Mouse (Mus musculus) common myeloid progenitor, adult 5-6 weeks (primary cell): ENCODE measurements at regions not wholly inside any gene's neighbourhood (a gene's known extent, or its start where the extent isn't known, plus 50 kb on each side); places are given as distances from the start of the nearest gene placed in this dataset.

Experiments
- ATAC-seq: replicated peaks from 2 replicates; pipeline ENCODE4 v1.8.0; 2016; ENCODE audit warnings: low read depth, mild to moderate bottlenecking, moderate TSS enrichment, inconsistent platforms; ENCODE audit not compliant: poor library complexity, severe bottlenecking

DNA sequence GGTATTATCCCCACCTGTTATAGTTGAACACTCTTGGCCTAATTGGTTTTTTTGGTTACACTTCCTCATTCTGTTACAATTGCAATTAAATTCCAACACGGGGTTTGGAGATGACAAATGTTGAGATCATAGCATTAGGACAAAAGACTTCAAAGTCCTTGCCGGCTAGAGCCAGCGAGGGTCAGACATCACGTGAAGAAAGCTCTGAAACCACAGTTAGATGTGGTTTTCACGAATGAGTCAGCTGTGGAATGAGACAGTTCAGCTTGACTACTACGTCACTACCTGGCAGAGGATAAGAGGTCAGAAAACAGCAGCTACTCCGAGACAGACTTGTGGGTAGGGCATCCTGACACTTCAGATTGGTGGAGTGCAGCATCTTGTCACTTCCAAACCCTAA is 55.5 kb upstream of the Trio start:
- peak; percentile 94 for ATAC-seq

DNA sequence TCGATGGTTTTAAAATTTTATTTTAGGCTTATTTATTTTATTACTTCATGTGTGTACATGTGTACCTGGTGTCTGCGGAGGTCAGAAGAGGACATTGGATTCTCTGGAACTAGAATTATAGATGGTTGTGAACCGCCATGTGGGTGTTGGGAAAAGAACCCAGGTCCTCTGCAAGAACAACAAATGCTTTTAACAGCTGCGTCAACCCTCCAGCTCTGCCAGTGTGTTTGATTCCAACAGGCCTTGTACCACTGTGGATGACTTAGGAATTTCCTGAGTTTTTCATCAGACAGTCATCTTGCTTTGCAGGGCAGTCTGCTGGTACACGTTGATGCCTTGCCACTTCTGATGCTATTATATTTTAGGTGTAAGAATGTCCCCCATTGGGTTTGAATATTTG is 56.8 kb upstream of the Trio start:
- ATAC-seq: no peak

DNA sequence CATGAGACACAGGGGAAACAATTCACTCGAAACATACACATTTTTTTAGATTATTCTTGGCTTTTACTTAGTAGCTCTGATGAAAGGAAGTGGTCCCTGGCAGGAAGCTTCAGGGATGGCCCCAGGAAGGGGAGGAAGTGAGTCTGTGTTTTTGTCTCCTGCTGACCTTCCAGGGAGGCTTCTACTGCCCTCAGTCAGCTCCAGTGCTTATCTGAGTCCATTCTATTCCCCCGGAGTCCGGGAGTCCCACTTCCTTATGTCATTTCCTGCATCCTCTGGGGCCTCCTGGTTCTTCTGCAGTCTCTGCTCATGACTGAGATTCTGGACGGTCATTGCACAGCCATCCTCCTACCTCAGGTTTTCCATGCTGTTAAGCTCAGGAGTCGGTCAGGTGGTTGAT is 80.3 kb upstream of the Trio start:
- ATAC-seq: peak; percentile 78

DNA sequence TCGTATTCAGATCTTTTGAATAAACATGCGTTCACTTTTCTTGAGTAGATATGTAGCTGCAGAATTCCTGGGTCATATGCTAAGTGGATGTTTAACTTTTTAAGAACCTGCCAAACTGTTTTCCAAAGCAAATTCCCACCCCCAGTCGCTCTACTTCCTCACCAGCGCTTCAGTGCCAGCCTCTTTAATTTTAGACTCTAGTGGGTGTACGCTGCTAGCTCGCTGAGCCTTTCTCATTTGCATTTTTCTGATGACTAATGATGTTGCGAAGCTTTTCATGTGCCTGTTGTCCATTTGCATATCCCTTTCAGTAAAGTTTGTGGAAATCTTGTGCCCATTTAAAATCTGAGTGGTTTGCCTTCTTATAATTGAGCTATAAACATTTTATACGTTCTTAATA is 84.3 kb upstream of the Trio start:
- ATAC-seq: no peak

DNA sequence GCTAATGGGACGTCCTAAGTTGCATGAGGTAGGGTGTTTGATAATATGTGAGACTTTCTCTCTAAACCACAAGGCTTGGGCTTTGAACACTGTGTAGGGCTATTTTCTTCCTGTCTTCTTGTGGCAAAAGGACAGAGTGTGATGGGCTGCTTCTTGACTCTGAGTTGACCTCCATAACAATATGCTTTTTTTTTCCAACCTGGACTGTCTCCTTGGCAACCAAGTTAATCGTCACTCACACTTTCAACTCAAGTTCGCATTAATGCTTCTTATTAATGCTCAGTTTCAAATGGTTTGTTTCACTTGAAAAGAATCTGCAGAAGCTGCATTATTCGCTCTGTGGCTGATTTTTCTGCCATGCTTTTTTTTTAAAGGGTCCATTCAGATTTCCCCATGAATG is 87.8 kb upstream of the Trio start:
- ATAC-seq: no peak

DNA sequence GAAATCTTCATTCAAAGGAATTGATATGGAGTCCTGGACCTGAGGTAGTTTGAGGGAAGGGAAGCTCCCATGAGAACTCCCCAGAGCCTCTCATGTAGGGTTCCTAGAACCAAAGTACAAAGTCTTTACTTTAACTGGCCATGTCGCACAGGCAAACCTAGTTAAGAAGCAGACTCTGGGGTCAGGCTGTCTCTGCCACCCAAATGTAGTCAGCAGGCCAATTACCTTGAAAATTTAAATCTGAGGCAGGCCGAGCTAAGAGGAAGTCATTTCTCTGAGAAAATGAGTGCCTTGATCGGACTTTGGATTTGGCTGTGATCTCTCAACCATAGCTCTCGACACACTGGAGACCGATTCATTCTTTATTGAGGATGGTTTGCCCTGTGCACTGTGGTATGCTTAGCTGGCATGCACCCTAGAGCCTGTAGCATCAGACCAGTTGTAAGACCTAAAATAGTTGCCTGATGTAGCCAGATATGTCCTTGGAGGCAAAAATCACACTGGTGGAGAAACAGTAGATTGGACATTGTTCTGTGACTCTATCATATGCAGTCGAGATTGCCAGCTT is 88.6 kb upstream of the Trio start:
- ATAC-seq: no peak

DNA sequence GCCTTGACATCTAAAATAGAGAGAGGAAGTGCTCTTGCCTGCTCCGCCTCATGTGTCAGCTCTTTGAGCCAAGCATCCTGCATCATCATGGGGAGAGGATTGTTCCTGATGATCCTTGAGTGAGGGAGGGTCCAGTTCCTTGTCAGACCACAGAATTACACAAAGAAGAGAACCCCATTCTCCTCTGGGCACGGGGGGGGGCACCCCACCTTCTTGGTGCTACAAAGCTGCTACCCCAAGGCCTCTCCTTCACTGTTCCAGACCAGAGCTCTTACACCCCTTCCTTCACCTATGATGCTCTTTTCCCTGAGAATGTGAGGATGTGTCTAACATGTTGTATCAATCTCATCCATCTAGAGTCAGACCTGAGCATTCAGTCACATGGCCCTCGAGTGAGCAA is 76.7 kb upstream of the Dnah5 start:
- no peak for ATAC-seq

DNA sequence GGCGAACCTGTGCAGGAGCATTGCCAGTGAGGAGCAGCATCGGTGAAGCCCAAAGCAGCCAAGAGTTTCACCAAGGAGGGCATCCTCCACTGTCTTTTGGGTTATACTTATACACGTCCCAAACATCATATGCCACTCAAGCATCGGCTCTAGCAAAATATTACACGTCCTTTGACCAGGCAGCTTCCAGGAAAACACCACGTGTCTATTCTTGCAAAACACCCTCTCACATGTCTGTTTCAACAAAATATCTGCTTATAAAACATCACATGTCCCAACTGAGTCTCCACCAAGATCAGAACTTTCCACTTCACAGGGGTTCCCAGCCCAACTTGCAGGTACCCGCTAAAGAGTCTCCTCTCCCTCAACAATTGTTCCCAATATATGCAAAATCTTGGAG is 74.0 kb upstream of the Dnah5 start:
- ATAC-seq: no peak

DNA sequence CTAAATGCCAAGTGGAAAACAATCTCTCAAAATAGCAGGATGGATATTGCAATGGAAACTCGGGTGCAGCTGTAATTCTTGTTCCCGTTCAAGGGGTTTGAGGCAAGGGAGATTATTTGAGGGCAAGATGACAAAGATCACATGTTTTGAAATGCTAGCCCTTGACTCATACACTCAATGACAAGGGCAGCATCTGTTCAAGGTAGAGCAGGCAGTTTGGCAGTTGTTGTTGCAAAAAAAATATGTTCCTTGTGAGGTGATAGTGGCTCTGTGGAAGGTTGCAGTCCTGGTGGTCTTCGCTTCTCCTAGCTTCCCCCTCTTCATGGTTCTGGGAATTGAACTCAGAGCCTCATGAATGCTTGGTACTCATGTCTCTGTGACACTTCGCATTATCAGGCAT is 72.0 kb upstream of the Dnah5 start:
- ATAC-seq: no peak

DNA sequence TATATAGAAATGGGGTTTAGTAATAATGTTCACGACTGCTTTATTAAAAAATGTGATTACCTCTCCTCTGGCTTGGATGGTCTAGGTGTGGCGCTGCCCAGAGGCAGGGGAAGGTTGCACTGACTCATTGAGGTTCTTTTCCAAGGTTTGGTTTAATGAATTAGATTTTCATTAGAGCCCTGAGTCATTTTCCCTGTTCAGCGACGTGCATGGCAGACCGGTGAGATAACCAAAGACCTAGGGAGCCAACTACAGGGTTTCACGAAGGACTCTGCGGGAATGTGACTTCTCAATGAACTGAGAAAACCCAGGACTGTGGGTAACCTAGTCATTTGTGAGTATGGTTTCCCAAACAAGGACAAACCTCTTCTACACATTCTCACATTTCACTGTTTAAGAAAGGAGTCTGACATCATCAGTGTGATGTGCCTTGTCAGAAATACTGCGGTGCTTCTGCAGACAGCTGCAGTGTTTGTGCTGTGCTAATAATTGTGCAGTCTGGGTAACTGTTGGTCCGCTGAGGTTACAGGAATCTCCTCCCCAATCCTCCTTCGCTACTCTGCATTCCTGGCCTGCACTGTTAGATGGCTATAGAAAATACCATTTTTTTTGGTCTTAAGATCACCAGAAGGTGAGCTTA is 70.3 kb upstream of the Dnah5 start:
- no peak for ATAC-seq

DNA sequence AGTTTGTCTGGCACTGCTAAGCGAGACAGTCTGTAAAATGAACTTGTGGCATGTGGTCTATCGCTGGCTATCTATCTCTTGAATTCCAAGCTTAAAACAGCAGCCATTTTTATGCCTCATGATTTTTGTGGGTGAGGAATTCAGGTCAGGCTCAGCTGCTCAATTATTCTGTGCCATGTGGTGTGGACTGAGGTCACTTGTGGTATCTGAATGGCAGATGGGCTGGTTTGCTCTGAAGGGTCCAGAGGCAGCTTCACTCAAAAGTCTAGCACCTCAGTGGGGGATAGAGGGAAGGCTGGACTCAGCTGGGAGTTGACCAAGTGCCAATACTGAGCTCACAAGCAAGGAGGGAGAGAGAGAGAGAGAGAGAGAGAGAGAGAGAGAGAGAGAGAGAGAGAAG is 69.3 kb upstream of the Dnah5 start:
- no peak for ATAC-seq

DNA sequence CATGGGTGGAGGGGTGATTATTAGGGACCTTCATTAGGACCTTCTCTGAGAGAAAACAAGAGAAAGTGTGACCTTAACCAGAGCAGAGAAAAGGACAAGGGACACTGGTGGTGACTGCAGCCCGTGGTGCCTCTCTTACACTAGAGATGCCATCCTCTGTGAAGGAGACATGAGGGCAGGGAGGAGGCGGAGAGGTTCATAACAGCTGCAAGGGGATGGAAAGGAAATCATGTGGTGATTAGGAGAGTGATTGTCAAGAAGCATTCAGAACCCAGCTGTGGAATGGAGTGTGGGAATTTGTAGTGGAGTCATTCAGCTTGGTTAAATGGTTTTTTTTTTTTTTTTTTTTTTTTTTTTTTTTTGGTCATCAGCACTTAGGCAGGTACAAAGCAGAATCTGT is 64.7 kb upstream of the Dnah5 start:
- no peak for ATAC-seq

DNA sequence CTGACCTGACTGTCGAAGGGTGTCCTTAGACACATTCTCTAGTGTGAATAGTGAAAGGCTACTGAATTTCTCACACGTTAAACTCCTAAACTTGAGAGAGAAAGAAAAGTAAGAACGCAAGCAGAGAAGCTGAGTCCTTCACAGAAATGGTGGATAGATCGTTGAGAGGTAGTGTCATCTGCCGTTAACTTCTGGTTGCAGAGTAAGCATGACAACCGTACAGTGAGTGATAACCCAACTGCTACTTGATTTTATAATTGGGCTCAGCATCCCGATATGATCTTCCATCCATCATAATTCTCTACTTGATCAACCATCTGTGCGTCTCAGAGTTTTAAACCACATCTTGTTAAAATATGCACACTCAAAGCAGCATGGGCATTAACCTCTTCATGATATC is 63.3 kb upstream of the Dnah5 start:
- ATAC-seq: no peak

DNA sequence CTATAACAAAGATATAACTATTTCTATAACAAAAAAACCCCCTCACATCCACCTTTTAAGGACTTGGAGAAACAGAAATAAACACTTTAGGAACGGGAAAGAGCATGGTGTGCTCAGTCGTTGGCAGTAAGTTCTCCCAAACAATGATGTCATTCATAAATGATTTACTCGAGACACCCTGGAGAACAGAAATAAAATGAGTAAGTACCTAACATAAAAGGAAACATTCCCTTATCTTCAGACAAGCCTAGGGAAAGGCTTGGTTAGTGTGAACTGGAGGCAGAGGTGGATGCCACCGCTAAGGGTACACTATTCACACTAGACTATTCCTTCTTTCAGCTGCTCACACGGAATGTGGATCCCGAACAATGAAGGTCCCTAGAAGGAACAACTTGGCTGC is 62.2 kb upstream of the Dnah5 start:
- no peak for ATAC-seq

DNA sequence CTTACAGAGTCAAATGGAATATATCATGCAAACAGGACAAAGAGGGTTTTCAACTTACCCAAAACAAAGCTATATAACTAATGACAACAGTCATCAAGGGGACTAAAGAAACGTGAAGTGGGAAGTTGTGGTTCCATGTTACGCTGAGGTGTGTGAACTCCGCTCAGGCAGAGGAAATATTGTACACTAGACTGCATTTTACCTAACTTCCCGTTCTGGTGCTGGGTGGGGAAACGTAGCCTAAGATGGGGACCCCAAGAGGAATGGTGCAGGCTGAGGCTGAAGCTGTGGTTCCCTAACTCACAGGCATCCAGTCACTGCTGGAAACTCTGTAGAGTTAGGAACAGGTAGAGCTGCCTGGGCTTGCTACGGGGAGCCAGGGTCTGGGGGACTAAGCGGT is 59.3 kb upstream of the Dnah5 start:
- peak; percentile 69 for ATAC-seq

DNA sequence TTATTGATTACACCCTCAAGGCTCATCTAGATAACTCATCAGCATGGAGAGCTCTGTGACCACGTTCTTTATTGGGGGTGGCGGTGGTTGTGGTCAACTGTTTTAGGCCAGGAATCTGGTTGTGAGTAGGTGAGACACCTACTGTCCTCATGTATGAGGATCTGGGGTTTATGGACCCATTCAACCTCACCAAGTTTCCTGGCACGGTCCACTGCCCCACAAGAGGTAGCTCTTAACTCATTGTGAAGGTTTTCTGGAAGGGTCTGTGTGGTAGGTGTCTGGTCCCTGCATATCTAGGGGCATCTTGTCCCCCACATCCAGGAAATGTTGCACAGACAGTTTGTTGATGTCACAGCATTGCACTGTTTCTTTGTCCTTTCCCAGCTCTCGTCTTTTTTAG is 58.7 kb upstream of the Dnah5 start:
- no peak for ATAC-seq

DNA sequence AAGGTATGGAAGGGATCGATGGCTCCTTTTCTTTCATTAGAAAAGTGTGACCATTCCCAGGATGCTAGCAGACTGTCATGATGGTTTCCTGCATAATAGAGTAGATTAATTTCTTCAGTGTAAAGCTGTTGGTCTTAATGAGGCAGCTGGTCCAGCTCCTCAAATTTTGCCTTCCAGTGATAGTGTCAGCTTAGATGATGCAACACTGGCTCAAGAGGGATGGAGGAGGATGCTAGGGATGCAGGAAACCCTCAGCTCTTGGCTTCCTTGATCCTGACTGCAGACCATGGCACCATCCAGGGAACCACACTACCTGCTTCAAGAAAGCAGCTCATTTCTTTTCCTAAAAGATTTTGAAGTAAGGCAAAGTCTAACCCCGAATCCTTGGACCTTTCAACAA is 51.9 kb upstream of the Dnah5 start:
- no peak for ATAC-seq
